Mouse (Mus musculus) spleen, adult 18-20 months (tissue): ENCODE measurements around the gene Cd22.
"Not testable (repeated sequence)": the region's sequence is repeated elsewhere in the genome, so short reads cannot be mapped to it uniquely, and the experiment has no call there.

Experiments used
- DNase-seq, 2 experiments: peaks; one replicate each; pipeline ENCODE4 v3.0.0; 2022; ENCODE audit warnings: mixed read lengths in 2 of 2

Gene Cd22

DNA sequence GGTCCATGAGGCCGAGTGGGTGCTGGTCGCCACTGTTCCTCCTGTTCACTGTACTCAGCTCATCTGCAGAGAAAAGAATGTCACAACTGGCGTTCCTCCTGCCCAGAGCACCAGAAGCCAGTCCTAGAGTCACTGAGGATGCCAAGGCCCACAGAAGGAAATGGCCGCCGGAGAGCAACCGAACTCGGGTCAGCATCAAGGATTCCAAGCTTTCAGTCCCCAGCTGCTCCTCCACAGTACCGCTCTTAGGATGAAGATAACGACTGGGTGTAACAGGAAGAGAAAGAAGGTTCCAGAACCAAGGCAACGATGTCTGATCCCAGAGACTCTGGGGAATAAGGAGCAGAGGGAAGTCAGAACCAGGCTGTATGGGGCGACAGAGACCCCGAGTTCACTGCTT, 18.7 kb downstream of the Cd22 start, which contains the start of gene Ffar1:
Gene Ffar1 (minus strand): TSS at position 101 of the 400 bp plus-strand sequence.
- DNase-seq: no peak

DNA sequence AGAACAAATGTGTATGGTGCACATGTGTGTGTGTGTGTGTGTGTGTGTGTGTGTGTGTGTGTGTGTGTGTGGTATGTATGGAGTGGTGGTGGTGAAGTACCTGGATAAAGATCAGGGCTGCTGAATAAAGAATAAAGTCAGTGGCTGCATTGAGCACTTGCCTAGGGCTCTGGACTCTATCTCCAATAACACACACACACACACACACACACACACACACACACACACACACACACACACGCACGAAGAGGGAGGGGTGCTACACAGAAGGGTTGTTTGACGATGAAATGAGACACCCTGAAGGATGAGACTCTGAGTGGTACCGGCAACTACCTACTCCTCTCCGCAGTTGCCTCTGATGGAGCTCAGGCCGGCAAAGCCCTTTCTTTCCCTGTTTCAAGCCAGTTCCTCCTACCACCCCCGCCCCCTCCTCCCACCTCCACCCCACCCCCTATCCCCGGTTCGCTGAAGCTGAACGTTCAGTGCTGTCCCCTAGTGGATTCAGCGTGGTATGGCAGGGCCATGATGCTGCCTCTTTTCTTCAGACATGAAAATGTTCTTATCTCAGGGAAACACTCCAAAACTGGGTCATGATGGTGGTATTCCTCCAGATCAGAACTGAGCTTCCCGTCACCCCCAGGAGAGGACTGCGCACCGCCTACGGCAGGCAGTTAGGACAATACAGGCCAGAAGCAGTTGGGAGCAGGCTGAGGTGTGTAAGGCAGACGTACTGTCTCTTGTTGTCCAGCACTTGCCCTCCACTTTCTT, 20.3 kb downstream of the Cd22 start:
- peak in 1 of 2 experiments; percentile 55 for DNase-seq

DNA sequence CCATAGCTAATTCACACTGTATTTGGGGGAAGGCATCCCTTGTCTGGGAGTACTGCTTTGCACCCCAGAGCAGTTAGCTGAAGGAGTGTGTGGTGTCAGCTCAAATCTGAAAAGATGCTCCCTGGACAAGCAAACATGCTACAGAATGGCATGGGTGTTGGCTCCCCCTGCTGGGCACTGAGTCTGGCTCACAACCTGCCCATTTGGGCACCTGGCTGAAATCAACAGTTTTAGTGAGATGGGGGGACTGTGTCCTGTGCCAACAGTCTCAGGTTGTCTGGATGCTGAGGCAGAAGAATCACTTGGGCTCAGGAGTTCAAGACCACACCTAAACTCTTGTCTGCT, 20.9 kb downstream of the Cd22 start:
- DNase-seq: peak; percentile 72 to 89

DNA sequence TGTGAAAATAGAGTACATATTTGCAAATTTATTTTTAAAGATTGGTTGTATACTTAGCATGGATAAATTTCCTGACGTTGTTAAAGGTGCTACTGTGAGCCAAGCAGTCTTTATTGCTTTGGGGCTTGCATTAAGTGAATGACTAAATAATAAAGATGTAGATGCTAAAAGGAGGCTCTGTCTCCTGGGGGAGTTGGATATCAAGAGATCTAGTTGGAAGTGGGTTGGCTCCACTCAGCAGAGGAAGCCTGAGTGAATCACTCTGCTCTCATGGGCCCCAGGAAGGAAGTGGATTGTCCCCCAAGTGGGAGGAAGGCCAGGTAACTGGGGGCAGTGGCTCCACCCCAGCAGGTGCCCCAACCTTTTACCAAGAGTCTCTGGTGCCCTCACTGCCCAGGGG, 22.4 kb downstream of the Cd22 start:
- DNase-seq: no peak

DNA sequence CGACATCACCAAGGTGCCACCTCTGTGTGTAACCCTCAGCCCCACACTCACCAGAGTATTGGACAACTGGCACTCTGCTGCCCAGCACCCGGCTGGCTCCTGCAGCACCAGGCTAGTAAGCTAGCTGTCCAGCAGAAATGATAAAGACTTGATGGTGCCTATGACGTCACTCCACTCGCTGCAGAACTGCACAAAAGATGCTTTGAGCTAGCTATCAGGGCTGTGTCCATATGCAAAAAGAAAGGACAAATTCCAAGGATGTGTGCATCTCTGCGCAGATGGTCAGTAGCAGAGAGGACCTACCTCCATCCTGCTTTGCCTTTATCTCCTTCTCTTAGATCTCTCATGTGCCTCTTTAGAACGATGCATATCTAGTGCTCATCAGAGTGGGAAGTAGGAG, 24.1 kb downstream of the Cd22 start, which contains the start of gene Ffar3:
Gene Ffar3 (minus strand): TSS at position 101 of the 400 bp plus-strand sequence.
- no peak for DNase-seq

DNA sequence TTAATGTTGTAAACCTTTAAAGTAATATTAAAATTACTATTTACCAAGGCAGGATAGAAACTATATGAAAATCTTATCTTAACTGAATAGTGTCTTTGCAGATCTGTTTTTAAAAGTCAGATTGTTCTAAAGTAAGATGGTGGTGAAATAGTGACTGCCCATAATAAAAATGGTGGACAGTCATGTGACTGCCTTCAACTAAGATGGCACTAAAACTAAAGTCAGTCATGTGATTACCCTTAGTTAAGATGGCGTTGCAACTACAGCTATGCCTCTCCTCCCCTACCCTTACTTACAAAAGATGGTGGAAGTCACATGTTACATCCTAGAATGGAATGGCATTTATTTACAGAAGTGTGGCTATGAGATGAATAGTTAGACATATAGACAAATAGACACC, 28.7 kb downstream of the Cd22 start:
- DNase-seq: no peak

DNA sequence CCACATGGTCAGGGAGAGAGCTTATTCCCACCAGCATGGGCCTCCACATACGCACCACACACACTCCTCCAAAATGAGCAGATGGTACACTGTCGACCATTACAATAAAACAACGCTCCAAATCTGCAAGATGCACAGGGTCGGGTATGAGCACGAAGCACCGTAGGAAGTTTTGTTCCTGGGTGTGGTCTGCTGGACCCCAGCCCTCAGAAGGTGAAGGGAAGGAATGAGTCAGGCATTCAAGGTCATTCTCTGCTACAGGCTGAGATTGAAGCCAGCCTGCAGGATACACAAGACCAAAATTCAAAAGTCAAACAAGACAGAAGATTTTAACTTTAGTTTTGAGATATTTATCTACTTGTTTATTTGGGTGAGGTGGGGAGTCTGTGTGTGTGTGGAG, 32.2 kb downstream of the Cd22 start:
- DNase-seq: no peak

DNA sequence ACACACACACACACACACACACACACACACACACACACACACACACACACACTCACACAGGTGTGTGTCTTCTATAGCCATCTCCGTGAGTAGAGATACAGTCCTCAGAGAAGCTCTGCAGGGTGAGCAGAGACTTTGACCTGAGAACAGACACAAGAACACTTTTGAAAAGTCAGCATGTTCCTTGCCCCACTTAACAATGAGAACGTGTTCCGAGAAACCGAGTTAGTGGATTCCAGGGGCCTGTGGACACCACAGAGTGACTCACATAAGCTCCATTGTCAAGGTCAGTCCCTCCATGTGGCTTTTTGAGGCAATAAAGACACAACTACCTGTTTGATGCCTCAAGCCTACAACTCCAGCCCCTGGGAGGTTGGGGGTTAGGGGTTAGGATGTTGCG, 32.8 kb downstream of the Cd22 start:
- DNase-seq: no peak

DNA sequence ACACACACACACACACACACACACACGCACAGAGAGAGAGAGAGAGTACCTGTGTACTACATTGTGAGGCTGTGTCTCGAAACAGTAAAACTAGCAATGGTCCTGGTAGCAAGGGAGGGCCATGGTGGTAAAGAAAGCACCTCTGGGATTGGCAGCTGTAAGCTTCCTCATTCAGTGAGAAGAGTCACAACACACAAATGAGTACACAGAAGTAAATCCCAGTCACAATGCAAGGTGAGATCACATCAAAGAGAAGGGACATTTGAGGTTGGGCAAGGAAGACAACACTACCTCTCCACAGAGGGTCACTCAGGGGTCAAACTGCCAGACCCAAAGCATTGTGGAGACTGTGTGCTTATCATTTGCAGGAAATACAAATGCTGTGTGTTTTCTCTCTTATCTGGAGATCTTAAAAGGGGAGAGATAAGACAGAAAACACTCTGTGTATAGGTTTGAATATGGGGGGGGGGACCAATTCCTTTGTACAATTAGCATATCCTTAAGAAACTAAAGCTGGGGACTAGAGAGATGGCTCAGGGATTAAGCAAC, 33.6 kb downstream of the Cd22 start:
- DNase-seq: no peak

DNA sequence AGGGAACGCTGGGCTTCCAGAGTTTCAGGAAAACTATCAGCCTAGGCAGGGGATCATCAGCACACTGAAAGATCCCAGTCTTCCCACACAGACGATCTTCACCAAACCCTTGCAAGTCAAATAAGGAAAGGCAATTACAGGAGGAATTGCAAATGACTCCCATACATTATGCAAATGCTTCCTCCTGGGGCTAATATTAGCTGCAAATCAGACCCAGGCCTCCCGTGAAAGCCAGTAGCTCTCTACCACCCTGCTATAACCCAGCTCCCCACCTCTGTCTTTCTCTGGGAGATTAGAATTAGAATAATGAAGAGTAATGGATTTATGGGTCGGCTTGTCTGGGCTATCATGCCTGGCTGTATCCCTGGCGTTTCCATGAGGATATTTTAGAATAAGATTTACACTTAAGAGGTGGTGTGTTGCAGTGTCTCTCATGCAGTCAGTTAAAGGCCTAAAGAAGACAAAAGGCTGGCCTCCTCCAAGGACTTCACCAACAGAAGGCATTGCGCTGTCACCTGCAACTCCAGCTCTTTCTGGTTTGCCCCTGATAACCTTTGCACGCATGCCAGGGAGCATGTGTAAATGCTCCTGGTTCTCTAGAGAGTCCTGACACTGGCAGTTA, 35.4 kb downstream of the Cd22 start:
- DNase-seq: no peak

DNA sequence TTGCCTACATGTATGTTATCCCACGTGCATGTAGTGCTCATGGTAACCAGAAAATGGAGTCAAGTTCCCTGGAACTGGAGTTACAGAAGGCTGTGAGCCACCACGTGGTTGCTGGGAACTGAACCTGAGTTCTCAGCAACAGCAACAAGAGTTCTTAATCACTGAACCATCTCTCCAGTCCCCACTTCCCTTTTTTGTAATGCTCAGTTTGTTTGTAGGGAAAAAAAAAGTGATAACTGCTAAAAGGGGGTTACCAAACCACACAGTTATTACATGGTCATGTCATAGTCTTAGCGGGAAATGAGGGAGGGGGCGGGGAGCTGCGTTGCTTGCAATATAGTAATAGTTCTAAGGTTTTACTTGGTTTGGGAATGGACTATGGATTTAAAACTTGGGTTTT, 38.0 kb downstream of the Cd22 start:
- DNase-seq: peak in 1 of 2 experiments; percentile 27

DNA sequence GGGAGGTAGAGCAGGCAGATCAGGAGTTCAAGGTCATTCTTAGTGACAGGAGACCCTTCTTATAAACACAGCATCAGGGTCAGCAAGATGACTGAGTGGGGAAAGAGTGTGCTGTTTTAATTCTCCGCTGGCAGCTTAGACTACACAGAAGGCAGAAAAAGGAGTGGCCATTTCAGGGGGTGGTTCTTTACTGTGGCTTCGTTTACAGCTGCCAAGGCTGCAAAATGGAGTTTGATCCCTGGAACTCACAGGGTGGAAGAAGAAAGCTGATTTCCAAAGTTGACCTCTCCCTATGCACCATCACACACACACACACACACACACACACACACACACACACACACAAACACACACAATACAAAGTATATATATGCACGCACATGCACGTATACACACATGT, 38.8 kb downstream of the Cd22 start:
- DNase-seq: no peak

DNA sequence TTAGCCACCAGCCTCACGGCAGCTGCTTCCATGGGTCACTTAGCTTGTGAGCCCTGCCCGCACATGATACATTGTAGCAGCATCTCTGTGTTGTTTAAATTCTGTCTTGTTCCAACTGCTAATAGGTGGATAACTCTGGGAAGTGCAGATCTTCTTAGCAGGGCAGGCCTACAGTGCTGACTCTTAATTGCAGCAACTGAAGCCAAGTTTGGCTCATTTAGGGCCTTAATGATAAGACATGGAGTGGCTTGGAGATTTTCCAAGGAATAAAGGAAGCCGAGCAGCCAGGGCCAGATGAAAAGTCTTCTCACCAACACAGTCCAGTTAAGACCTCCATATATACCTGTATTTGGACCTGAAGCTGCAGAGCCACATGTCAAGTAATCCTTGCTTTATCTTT, 39.8 kb downstream of the Cd22 start:
- no peak for DNase-seq

DNA sequence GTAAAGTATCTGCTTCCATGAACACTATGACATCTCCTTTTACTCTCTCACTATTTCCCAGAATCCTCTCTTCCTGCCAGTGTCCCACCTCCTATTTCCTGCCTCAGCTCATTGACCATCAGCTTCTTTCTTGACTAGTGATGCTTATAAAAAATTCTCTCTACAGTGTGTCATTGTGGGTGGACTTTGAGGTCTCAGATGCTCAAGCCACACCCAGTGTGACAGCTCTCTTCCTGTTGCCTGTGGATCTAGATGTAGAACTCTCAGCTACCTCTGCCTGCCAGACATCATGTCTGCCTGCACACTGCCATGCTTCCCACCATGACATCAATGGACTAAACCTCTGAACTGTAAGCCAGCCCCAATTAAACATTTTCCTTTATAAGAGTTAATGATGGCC, 42.9 kb downstream of the Cd22 start:
- DNase-seq: no peak

DNA sequence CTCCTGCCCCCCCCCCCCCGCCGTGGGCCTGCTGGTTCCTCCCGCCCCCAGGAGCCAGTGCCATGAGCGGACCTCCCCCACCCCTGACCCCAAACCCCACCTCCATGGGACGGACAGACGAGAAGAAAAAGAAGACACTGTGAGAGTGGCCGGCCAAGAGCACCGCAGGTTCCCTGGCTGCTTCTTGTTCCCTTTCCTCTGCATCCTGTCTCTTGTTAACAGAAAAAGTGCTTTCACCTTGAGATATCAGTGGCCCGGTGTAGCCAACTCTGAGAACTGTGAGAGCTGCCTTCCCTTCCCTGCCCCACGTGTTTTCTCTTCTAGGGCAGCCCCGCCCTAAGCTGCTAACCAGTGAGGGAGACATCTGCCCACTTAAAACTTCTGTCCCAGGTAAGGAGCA, 47.5 kb downstream of the Cd22 start:
- DNase-seq: not testable (repeated sequence)

DNA sequence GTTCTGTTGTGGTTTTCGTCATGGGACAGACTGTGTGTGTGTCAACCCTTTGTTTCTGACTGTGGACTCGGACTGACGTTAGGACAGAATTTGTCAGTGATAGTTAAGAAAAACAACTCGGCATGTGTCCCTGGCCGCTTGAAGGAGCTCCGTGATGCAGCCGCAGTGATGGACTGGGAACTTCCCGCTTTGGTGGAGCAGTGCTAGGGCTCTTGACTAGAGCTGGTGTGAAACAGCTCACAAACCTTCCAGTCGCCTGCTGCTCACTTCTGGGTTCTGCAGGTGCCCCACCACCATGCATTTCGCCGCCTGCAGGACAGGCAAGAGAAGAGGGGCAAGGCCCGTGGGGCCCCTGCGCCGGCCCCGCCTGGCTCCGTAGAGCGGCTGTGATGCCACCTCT, 47.9 kb downstream of the Cd22 start:
- DNase-seq: no peak

DNA sequence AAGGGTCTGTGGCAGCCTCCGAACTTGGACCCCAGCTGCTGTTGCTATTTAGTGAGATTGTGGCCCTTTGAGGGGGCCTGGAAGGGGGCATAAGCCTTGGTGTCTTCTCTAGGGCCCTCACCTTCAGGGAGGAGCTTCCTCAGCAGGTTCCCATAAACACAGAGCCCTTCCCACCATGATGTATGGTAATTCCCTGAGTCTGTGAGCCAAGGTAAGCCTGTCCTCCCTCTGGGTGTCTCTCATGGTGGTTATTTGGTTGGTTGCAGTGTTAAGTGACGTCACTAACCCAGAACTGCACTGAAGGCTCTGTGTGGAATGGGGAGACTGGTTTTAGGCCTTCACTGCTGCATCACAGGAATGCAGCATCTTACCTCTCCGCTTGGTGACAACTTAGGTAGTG, 50.7 kb downstream of the Cd22 start:
- no peak for DNase-seq

DNA sequence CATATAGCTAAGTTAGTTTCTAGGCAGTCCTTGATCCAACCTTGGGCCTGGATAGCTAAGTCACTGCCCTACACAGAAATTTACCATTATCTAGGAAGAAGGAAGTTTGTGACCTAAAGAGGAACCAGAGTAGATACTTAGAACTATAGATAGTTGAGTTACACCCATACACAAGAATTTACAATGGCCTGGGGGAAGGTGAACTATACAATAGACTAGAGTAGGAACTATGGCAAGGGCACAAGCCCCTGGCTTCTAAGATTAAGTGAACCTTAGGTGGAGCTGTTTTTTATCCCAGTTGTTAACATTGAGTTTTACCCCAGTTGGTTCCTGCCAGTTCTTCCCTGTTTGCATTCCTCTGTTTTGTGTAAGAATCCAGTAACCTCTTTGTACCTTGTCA, 51.3 kb downstream of the Cd22 start:
- DNase-seq: not testable (repeated sequence)

DNA sequence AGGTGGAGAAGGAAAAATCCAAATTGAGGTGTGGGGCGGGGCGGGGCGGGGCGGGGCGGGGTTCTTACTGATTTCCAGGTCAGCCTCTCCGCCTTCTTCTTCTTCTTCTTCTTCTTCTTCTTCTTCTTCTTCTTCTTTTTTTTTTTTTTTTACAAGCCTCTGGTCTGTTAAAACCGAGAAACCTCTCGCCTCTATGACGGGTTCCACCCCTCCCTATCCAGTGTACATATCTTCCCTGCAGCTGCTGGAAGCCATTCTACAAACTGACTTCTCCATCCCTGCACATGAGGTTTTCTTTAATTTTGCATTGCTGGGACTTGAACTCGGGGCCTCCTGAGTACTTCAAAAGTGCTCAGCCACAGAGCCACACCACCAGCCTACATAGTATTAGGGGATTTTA, 53.5 kb downstream of the Cd22 start:
- no peak for DNase-seq

DNA sequence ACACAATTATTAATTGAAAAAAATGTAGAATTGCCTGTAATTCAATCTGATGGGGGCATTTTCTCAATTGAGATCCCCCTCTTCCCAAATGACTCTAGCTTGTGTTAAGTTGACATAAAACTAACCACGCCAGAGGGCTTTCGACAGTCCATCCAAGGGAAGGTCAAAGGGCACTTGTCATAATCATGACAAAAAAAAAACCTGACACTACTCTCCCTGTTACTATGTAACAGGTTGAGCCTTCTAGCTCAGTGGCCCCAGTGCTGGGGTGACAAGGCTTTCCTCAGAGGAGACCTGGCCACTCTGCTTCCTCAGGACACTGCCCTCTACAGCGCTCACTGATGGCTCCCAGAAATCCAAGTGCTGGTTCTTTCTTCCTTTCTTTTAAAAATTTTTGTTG, 55.8 kb downstream of the Cd22 start:
- DNase-seq: no peak

DNA sequence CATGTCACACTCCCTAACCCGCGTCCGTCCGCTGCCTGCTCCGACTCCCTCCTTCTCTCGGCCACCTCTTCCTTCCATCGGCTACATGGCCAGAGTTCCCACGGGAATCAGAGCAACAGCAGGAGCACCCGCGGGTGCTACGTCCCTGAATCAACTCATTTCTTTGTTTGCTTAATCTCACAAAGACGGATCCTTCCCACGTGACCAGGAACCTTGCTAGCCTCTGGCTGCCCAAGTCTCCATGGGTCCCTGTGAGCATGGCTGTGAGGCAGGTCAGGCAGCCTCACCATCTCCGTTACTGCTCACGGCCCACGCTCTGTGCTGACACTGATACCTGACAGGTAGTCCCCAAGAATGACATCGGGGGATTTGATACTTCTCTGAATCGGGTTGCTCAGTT, 56.5 kb downstream of the Cd22 start, which contains the start of gene Ffar2:
Gene Ffar2 (minus strand): TSS at position 101 of the 400 bp plus-strand sequence.
- DNase-seq: no peak

DNA sequence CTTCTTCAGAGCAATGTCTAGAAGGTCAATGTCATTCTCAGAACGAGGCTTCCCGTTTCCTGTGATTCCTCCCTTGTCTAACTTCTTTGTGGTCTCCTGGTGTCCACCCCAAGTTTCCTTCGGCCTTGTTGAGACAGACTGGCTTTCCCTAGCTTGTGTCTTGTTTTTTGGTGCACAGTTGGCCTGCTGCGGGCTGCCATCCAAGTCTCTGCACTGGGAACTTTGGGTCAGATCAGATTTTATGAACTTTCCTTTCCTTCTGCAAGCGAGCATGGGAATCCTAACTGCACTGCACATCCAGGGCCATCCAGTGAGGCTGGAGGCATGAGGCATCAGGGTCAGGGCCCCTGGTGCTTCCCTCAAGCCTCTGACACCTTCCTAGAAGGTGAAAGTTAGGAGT, 58.6 kb downstream of the Cd22 start:
- no peak for DNase-seq

DNA sequence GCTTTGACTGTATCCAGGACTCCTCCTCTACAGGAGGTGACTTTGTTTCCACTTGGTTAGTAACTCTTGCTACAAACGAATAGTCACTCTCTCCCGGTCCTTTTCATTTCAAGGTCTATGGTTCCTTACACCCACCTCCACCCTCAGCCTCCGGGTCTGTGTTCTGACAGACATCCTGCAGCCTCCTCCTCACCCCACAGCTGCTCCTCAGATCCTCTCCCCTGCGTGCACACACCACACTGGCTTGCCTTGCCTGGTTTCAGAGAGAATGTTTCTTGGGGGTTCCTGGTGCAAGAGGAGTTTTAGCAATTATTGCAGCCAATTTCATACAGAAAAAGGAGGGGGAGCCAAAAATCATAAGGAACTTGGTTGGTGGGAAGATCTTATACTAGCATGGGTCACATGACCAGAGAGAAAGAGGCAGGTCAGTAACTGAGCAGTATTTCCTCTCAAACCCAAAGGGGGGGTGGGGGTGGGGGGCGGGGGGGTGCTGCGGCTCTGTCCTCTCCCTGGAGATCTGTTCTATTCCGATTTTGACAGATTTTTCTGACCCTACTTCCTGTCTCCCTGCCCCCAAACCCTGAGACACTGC, 59.2 kb downstream of the Cd22 start:
- DNase-seq: no peak

DNA sequence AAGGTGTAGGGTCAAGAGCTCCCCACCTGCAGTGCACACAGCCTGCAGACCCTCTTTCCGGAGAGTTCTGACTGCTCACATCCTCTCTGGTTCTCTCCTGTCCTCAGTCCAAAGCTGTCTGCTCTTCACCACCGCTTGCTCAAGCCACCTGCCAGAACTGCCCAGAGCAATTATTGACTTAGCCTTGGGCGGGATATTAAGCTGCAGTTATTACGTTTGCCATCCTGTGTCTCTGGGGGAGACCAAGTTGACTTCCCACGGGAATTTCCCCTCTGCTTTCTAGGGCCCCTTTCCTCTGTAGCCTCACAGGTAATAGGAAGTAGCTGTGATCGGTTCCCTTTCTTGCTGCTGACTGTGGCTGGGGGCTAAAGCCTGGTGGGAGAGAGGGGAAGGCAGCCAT, 60.0 kb downstream of the Cd22 start:
- DNase-seq: no peak
